Mouse (Mus musculus) ES-Bruce4 (cell line): ENCODE measurements at regions not wholly inside any gene's neighbourhood (a gene's known extent, or its start where the extent isn't known, plus 50 kb on each side); places are given as distances from the start of the nearest gene placed in this dataset.

Experiments used
- CTCF ChIP-seq: IDR thresholded peaks from one replicate; pipeline ENCODE4 v1.8.1; 2011; ENCODE audit warnings: low read depth, low read length
- POLR2A ChIP-seq: IDR thresholded peaks from one replicate; pipeline ENCODE4 v1.8.1; 2011; ENCODE audit warnings: low read length; ENCODE audit not compliant: insufficient read depth

DNA sequence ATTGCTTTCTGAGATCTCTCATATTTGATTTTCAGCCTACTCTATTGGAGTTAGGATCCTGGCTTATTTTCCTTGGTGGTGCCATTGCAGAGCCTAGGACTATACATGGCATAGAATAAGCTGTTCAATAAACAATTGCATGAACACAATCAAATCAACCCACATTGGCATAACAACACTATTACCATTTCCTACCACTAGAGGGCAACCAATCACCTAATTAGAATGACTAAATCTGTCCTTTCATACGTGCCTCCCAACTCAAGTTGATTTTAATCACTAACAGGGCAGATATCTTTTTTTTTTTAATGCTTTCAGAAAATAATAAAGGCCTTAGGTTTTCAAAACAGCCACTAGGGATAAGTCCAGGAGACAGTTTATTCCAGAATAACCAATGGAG is 75.6 kb upstream of the Tmem260 start:
- TF ChIP-seq CTCF (no peak), POLR2A (no peak)
